Mouse (Mus musculus): Measurements from ENCODE around the gene Fkbpl. TPM values are rescaled to one million over a fixed set of nuclear protein-coding genes. Genes with fewer than 3 reads are reported as not detected.

Gene Fkbpl
- polyA plus RNA-seq, 1 experiment from 2014 or later: 11.9 TPM

DNA sequence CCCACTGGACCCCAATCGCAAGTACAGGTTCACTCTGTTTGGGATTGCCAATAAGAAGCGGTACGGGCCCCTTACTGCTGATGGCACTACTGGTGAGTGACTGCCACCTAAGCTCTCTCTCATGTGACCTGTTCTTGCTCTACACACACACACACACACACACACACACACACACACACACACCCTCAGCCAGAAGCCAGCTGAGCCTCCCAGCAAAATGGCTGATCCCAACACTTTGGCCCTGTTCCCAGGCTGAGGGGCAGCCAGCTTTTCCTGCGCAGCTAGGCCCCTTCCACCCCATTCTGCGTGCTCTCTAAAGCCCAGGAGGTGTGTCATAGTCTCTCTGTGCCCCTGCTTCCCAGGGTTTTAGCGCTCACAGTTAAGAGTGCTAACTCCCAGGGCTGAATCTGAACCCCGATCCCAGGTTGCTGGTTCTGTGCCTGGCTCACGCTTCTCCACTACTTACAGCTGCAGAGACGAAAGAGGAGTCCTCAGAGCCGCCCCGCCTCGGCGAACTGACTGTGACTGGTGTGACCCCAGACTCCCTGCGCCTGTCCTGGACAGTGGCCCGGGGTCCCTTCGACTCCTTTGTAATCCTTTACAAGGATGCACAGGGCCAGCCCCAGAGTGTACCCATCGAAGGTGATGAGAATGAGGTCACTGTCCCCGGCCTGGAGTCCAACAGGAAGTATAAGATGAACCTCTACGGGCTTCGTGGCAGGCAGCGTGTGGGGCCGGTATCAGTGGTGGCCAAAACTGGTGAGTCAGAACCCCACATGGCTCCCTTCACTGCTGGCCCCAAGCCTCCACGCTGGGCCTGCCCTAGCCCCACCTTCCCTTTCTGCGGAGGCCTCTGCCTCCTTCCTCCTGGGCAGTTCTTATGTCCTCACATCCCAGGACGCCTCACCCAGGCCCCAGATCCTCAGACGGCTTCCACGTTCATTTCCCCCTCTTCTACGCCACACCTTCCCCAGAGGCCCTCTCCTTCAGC, 40.9 kb downstream of the Fkbpl start:
- 72% methylated on average over 28 of the region's 28 CpGs for WGBS
- no peaks in the 10 kb centered on the region for H3K27me3 ChIP-seq (ENCODE audit: control insufficient read depth, insufficient read depth, low read length)
- peak overlapping the region; percentile 44; the same call in 1 of the 2 replicates for H3K27ac ChIP-seq (ENCODE audit: low read length)
- no peaks in the 10 kb centered on the region for H3K9me3 ChIP-seq (ENCODE audit: control insufficient read depth, low read depth, low read length)
- H3K4me2 ChIP-seq (replicated peaks; ENCODE audit: low read depth, low read length): no peak overlapping the region
- peak; percentile 43; the same call in 1 of the 2 replicates for ATAC-seq (ENCODE audit: insufficient number of reproducible peaks, insufficient read depth, low FRiP score, low read depth)
- H3K36me3 ChIP-seq (ENCODE audit: control insufficient read depth, insufficient read depth, low read length): no peaks in the 10 kb centered on the region
- H3K4me1 ChIP-seq (ENCODE audit: control insufficient read depth, insufficient read depth, low read length): peaks cover 16% of the 10 kb centered on the region
- no peak overlapping the region for H3K4me3 ChIP-seq (ENCODE audit: low read depth, low read length)
- H3K9ac ChIP-seq (replicated peaks; ENCODE audit: low read depth, low read length): no peak overlapping the region

DNA sequence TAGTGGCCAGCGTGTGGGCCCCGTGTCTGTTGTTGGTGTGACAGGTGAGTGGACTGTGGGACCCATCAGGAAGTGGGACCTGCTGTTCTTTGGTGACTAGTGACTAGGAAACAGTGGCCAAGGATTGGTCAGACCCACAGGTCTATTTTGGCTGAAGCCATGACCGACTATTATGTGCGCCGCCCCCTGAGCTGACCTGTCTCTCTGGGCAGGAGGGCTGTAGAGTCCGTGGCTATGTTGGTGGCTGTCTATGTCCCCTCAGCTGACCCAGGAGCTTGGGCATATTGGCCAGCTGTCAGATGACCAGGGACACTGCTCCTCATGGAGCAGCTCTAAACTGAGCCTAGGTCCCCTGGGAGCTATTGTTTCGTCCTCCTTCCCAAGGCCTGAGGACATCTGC, 44.3 kb downstream of the Fkbpl start:
- ATAC-seq (ENCODE audit: insufficient number of reproducible peaks, insufficient read depth, low FRiP score, low read depth): no peak
- H3K36me3 ChIP-seq (ENCODE audit: control insufficient read depth, insufficient read depth, low read length): no peaks in the 10 kb centered on the region
- H3K9me3 ChIP-seq (ENCODE audit: control insufficient read depth, low read depth, low read length): no peaks in the 10 kb centered on the region
- WGBS: 89% methylated on average over 7 of the region's 7 CpGs
- no peak overlapping the region for H3K27ac ChIP-seq (ENCODE audit: low read length)
- no peak overlapping the region for H3K4me3 ChIP-seq (ENCODE audit: low read depth, low read length)
- H3K4me1 ChIP-seq (ENCODE audit: control insufficient read depth, insufficient read depth, low read length): peaks cover 15% of the 10 kb centered on the region
- H3K9ac ChIP-seq (replicated peaks; ENCODE audit: low read depth, low read length): no peak overlapping the region
- H3K4me2 ChIP-seq (replicated peaks; ENCODE audit: low read depth, low read length): no peak overlapping the region
- H3K27me3 ChIP-seq (ENCODE audit: control insufficient read depth, insufficient read depth, low read length): no peaks in the 10 kb centered on the region

DNA sequence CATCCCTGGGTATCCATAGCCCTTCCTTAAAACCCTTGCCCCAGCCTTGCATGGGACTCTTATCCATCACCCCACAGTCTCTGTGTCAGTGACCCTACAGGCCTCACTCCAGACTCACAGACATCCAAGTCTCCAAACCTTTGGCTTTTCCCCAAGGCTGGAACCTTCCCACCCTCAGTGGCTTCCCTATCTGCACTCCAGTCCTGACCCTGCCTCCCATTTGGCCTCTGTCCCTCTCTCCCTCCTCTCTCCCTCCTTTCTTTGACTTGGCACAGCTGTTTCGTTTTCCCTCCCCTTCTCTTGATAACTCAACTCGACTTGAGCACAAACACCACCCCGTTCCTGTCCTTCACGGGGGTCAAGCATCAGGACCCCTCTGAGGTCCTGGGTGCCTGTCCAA, 45.9 kb downstream of the Fkbpl start:
- Histone ChIP-seq H3K36me3 (ENCODE audit: control insufficient read depth, insufficient read depth, low read length) (no peaks in the 10 kb centered on the region), H3K4me2 (replicated peaks; ENCODE audit: low read depth, low read length) (no peak overlapping the region), H3K27me3 (ENCODE audit: control insufficient read depth, insufficient read depth, low read length) (no peaks in the 10 kb centered on the region), H3K9ac (replicated peaks; ENCODE audit: low read depth, low read length) (no peak overlapping the region), H3K4me3 (ENCODE audit: low read depth, low read length) (no peak overlapping the region), H3K9me3 (ENCODE audit: control insufficient read depth, low read depth, low read length) (no peaks in the 10 kb centered on the region), H3K27ac (ENCODE audit: low read length) (no peak overlapping the region), H3K4me1 (ENCODE audit: control insufficient read depth, insufficient read depth, low read length) (0 out of 2 replicates have a peak, but pooled peaks cover 4% of the 10 kb centered on the region)
- ATAC-seq (ENCODE audit: insufficient number of reproducible peaks, insufficient read depth, low FRiP score, low read depth): no peak
- 55% methylated on average over 4 of the region's 4 CpGs for WGBS

DNA sequence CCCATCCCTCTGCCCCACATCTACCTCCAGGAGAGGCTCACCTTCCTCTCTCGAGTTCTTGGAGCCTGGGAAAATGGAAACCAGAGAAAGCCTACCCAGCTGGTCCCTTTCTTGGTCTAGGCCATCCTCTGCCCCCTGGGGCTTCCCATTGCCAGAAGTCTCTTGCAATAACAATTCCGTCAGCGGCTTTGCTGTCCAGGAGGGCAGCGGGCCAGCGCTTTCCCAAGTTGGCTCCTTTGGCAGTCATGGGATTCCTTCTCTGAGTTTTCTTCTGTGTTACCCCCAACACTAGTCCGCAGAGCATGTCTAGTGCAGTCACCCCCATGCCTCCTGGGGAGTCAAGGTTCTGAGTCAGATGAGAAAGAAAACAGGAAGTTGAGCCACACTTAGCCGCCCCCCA, 48.3 kb downstream of the Fkbpl start:
- H3K9ac ChIP-seq (replicated peaks; ENCODE audit: low read depth, low read length): no peak overlapping the region
- H3K4me3 ChIP-seq (ENCODE audit: low read depth, low read length): no peak overlapping the region
- no peak overlapping the region for H3K27ac ChIP-seq (ENCODE audit: low read length)
- no peak overlapping the region for H3K4me2 ChIP-seq (replicated peaks; ENCODE audit: low read depth, low read length)
- H3K27me3 ChIP-seq (ENCODE audit: control insufficient read depth, insufficient read depth, low read length): no peaks in the 10 kb centered on the region
- 80% methylated on average over 7 of the region's 7 CpGs for WGBS
- no peaks in the 10 kb centered on the region for H3K9me3 ChIP-seq (ENCODE audit: control insufficient read depth, low read depth, low read length)
- ATAC-seq (ENCODE audit: insufficient number of reproducible peaks, insufficient read depth, low FRiP score, low read depth): no peak
- H3K36me3 ChIP-seq (ENCODE audit: control insufficient read depth, insufficient read depth, low read length): no peaks in the 10 kb centered on the region
- no peaks in the 10 kb centered on the region for H3K4me1 ChIP-seq (ENCODE audit: control insufficient read depth, insufficient read depth, low read length)

Other genes starting within 250 kb of the Fkbpl start
- 0.85 and 1.2 TPM in 2 replicates for gene BC051142, start 245.9 kb upstream of the Fkbpl start, polyA plus RNA-seq (2014; fragmentation: Nextera tagmentation; extraction: Ambion mirVana)
- 0.18 TPM in 1 of 2 replicates, not detected in the other for gene Btnl4, start 167.4 kb upstream of the Fkbpl start, polyA plus RNA-seq (2014; fragmentation: Nextera tagmentation; extraction: Ambion mirVana)
- not detected in 2 replicates for gene Btnl6, start 127.4 kb upstream of the Fkbpl start, polyA plus RNA-seq (2014; fragmentation: Nextera tagmentation; extraction: Ambion mirVana)
- gene Notch4, start 80.5 kb upstream of the Fkbpl start, polyA plus RNA-seq (2014; fragmentation: Nextera tagmentation; extraction: Ambion mirVana): 3.9 and 4.7 TPM in 2 replicates
- 6.1 and 8.0 TPM in 2 replicates for gene Gpsm3, start 55.0 kb upstream of the Fkbpl start, polyA plus RNA-seq (2014; fragmentation: Nextera tagmentation; extraction: Ambion mirVana)
- 13.1 and 15.5 TPM in 2 replicates for gene Pbx2, start 53.5 kb upstream of the Fkbpl start, polyA plus RNA-seq (2014; fragmentation: Nextera tagmentation; extraction: Ambion mirVana)
- 3.7 and 3.8 TPM in 2 replicates for gene Ager, start 46.9 kb upstream of the Fkbpl start, polyA plus RNA-seq (2014; fragmentation: Nextera tagmentation; extraction: Ambion mirVana)
- gene Rnf5, start 41.1 kb upstream of the Fkbpl start, polyA plus RNA-seq (2014; fragmentation: Nextera tagmentation; extraction: Ambion mirVana): 104 and 105 TPM in 2 replicates
- 53.1 and 53.9 TPM in 2 replicates for gene Agpat1, start 40.5 kb upstream of the Fkbpl start, polyA plus RNA-seq (2014; fragmentation: Nextera tagmentation; extraction: Ambion mirVana)
- gene Egfl8, start 28.8 kb upstream of the Fkbpl start, polyA plus RNA-seq (2014; fragmentation: Nextera tagmentation; extraction: Ambion mirVana): 3.8 and 4.2 TPM in 2 replicates
- gene Ppt2, start 16.3 kb upstream of the Fkbpl start, polyA plus RNA-seq (2014; fragmentation: Nextera tagmentation; extraction: Ambion mirVana): 31.2 and 31.8 TPM in 2 replicates
- gene Prrt1, start 15.2 kb upstream of the Fkbpl start, polyA plus RNA-seq (2014; fragmentation: Nextera tagmentation; extraction: Ambion mirVana): 0.56 and 0.67 TPM in 2 replicates
- gene Atf6b, start 2.4 kb downstream of the Fkbpl start, polyA plus RNA-seq (2014; fragmentation: Nextera tagmentation; extraction: Ambion mirVana): 56.5 and 58.3 TPM in 2 replicates
- 1.1 TPM in 2 replicates for gene Tnxb, start 25.8 kb downstream of the Fkbpl start, polyA plus RNA-seq (2014; fragmentation: Nextera tagmentation; extraction: Ambion mirVana)
- gene C4b, start 99.1 kb downstream of the Fkbpl start, polyA plus RNA-seq (2014; fragmentation: Nextera tagmentation; extraction: Ambion mirVana): 0.07 TPM in 1 of 2 replicates, not detected in the other
- not detected in 2 replicates for gene Cyp21a1, start 159.8 kb downstream of the Fkbpl start, polyA plus RNA-seq (2014; fragmentation: Nextera tagmentation; extraction: Ambion mirVana)
- gene Stk19, start 192.2 kb downstream of the Fkbpl start, polyA plus RNA-seq (2014; fragmentation: Nextera tagmentation; extraction: Ambion mirVana): 22.3 and 27.3 TPM in 2 replicates
- gene Dxo, start 192.3 kb downstream of the Fkbpl start, polyA plus RNA-seq (2014; fragmentation: Nextera tagmentation; extraction: Ambion mirVana): 52.9 and 56.4 TPM in 2 replicates
- gene Skiv2l, start 205.4 kb downstream of the Fkbpl start, polyA plus RNA-seq (2014; fragmentation: Nextera tagmentation; extraction: Ambion mirVana): 37.7 and 39.5 TPM in 2 replicates
- gene Nelfe, start 205.6 kb downstream of the Fkbpl start, polyA plus RNA-seq (2014; fragmentation: Nextera tagmentation; extraction: Ambion mirVana): 101 and 114 TPM in 2 replicates
- 6.7 and 9.4 TPM in 2 replicates for gene Cfb, start 217.8 kb downstream of the Fkbpl start, polyA plus RNA-seq (2014; fragmentation: Nextera tagmentation; extraction: Ambion mirVana)
- gene Zbtb12, start 234.7 kb downstream of the Fkbpl start, polyA plus RNA-seq (2014; fragmentation: Nextera tagmentation; extraction: Ambion mirVana): 0.87 and 1.2 TPM in 2 replicates
- gene Gm20547, start 237.3 kb downstream of the Fkbpl start, polyA plus RNA-seq (2014; fragmentation: Nextera tagmentation; extraction: Ambion mirVana): not detected in 2 replicates

Data from stomach, embryonic 14.5 days (tissue).